Mouse (Mus musculus) WW6 (cell line): ENCODE results near the gene Mbnl1.

Source experiments
- DNase-seq: peaks from one replicate; pipeline ENCODE4 v3.0.0-alpha.2; 2013; ENCODE audit warnings: low read depth, low spot score

Mbnl1 gene

DNA sequence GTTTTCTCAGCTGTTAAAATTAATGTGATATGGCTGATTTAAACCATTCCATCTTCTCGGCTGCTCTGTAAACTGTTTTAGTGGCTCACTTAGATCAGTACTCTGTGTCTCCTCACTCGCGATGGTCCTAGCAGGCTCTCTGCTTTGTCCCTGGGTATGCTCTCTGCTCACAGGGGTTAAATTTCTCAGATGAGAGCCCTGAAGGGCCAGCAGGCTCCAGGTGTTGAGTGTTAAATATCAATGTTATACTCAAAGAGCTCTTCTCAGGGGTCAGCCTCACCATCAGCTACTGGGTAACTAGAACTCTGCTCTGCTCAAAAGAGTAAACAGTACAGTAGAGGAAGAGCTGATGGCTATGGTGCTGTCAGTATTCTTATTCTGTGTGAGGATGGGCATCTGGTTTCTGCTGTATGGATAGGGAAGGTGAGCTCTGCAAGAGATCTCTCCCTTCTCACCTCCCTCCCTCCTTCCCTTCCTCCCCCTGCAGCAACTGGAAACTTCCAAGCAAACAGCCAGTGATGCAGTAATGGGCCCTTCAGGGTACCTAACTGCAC lies 44.7 kb downstream of the Mbnl1 start:
- no peak for DNase-seq

GRCm38 (mm10) chr3:60519337-60519736 lies 46.7 kb downstream of the Mbnl1 start:
- no peak for DNase-seq

DNA sequence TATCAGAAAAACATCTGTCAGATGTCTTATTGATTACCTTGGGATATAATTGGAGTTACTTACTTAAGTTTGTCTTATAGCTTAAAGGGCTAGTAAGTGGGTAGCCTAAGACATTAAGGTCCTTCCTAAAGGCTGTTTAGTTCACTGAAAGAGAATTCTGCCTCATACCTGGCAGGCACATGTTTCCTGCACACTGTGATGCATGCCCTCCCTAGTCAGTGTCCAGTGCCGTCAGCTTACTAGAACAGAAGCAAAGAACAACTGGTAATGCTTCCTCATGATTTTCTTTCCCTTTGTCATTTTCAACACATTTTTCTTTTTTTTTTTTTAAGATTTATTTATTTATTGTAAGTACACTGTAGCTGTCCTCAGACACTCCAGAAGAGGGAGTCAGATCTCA lies 51.5 kb downstream of the Mbnl1 start:
- DNase-seq: no peak

GRCm38 (mm10) chr3:60531286-60531685 lies 58.7 kb downstream of the Mbnl1 start:
- no peak for DNase-seq

GRCm38 (mm10) chr3:60531826-60532225 lies 59.2 kb downstream of the Mbnl1 start:
- no peak for DNase-seq

DNA sequence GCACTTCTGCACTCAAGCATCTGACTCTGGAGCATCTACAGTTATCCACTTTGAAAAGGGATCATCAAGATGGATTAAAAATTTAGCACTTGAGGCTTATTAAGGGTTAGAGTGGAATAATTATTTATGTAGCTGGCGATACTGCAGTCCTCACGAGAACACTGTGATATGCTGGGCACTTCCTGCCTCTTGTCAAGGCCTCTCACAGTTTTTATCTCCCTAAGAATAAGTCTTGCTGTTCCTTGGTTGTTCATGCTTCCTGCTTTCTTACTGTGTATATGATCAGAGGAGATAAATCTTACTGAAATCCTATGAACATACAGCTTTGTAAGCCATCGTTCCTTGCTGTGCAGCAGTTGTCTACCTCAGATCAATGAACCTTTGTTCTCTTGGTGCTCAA lies 62.6 kb downstream of the Mbnl1 start:
- DNase-seq: no peak

GRCm38 (mm10) chr3:60537063-60537462 lies 64.4 kb downstream of the Mbnl1 start:
- DNase-seq: no peak

GRCm38 (mm10) chr3:60538214-60538971 lies 65.8 kb downstream of the Mbnl1 start:
- DNase-seq: no peak

GRCm38 (mm10) chr3:60541121-60541520 lies 68.5 kb downstream of the Mbnl1 start:
- DNase-seq: no peak

DNA sequence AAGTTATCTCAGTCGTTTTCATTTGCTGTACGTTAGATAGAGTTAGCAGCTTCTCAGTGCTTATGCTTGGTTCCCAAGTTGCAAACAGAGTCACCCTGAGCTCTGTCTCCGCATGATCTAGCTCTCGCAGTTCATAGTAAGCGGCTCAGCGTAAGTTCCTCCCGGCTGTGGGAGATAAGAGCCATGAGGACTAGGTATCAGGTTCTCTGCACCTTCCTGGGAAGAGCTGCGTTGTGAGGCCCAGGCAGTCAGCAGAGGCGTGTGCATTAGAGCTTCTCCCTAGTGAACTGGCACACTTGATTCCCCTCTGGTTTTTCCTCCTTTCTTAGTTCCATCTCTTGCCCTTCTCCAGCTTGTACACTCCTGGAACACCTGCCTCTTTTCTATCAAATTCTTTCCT lies 73.6 kb downstream of the Mbnl1 start:
- DNase-seq: no peak

DNA sequence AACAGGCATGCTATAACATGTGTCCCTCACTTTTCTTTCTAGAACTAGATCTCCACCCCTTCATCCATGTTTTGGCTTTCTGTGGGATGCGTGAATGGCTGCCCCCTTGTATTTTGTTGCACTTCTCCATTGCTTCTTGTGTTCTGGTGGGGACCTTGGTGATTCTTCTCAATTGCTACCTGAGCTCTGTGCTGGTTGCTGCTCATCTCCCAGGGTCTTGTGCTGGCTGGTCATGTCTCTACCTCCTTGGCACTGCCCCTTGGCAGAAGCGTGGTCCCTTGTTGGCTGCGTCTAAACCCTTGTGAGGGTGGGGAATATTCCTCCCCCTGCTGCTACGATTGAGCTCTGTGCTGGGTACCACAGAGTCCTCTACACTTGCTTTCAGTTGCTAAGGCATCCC lies 74.3 kb downstream of the Mbnl1 start:
- DNase-seq: no peak

DNA sequence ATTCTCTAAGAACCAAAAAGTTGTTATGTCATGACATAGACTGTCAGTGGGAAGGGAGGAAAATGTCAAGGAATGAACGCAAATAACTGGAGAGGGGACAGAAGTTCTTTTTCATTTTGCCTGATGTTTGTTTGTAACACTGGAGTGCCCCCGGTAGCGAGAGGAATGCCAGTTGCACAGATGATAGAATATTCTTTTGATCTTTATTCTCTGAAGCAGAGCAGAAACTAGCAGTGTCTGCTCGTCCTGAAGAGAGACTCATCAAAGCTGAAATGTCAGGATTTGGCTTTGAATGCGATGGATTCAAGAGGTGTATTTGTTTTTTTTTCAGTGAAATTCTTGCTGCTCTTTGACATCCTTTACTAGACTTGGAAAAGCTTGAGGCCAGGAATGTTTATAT lies 77.9 kb downstream of the Mbnl1 start:
- no peak for DNase-seq

DNA sequence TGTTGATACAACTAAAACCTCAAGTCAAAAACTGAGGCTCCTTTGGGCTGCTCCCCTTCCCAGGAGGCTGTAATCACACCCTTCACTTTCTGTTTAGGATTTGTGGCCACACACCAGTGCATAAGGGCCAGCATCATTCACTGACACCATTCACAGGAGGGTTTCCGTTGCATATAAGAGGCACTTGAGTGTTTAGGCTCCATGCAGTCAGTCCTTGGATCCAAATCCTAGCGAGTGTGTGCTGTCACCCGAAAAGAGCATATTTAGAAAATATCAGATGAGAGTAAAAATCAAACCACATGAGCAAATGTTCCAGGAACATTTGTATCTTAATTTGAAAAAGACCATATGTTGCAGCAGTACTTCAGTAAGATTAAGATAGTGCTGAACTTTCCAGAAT lies 79.0 kb downstream of the Mbnl1 start:
- DNase-seq: no peak

GRCm38 (mm10) chr3:60553011-60553410 lies 80.4 kb downstream of the Mbnl1 start:
- DNase-seq: no peak

DNA sequence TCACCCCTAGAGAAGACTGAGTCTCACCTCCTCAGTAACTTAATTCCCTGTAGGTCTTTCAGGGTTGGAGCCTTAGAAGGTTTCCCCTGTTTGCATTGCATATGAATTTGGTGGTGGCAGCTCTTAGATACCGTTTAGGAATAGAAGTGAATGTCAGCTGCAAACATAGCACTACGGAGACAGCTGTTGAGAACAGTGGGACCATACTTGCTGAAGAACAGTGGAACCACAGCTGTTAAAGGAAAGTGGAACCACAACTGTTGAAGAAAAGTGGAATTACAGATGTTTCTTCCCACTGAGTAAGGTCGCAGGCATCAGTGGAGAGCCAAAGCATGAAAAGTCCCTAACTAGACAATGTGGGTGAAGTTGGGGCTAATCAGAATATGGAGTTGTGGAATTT lies 84.0 kb downstream of the Mbnl1 start:
- DNase-seq: no peak

GRCm38 (mm10) chr3:60558252-60558862 lies 85.7 kb downstream of the Mbnl1 start:
- no peak for DNase-seq

GRCm38 (mm10) chr3:60559762-60560161 lies 87.1 kb downstream of the Mbnl1 start:
- DNase-seq: no peak

- no peak for DNase-seq
These were observed 91.1 kb downstream of the Mbnl1 start for GRCm38 (mm10) chr3:60563529-60564243.

DNA sequence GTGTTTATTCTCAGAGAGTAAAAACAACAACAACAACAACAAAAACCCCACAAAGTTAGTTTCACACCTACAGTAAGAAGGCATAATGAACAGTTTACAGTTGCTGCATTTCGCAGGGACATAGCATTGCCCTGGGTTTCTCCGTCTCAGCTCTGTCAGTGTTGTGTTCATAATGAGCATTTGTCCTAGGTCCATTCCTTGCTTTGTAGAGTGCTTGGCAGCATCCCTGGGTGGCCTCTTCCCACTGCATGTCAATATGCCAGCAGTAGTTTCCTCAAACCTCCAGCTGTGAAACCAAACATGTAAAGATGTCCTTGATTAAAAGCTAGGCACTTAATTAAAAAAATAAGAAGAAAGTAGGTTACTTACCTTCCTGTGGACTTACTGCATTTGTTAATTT lies 91.6 kb downstream of the Mbnl1 start:
- no peak for DNase-seq

DNA sequence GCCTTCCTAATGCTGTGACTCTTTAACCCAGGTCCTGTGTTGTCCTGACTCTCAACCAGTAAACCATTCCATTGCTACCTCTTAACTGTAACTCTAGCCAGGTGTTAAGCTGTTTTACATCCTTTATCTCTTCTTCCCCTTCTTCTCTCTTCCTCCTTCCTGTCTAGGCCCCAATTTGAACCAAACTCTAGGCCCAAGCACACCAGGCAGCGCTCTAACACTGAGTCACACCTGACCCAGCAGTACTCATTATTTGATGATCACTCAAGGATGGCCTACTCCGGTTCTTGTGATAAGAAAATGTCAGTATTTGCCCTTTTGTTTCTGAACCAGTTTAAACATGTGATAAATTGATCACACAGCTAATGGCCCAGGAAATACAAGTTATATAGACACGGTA lies 92.6 kb downstream of the Mbnl1 start:
- DNase-seq: no peak

DNA sequence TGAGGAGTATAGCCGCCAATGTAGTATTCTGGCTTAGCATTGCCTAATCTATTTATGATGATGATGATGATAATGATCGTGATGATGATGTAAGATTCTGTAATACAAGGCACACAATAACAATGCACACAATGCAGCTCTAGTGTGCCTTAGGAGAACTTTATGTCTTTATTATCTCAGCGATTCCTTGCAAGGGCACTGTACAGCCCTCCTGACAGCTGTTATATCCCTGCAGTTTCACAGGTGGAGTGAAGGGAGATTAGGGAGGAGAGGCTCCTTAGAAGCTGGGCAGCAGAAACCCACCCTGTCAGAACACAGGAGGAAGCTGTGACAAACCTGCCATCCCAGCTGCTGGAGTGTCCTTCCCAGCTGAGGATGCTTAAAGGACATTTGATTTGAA lies 93.3 kb downstream of the Mbnl1 start:
- DNase-seq: no peak

DNA sequence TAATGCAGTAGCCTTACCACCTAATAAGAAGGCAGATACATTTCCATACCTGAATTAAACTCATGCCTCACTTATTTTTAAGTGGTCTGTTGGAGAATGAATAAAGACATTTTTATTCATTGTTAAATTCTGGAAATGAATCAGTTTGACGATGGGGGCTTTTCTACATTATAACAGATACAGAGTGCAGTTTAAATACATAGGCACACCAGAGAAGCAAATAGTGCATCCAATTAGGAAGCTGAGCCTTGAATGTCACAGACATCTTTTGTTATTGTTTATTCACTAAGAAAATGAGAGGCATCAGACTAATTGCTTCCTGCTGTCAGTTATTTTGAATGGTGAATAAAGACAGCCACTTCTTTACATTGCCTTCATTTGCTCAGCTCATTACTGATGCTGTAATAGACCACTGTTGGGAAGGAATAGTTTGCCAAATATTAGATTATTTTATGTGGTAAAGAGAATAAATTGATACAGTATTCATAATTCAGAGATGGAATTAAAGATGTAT lies 95.6 kb downstream of the Mbnl1 start:
- no peak for DNase-seq
